Mouse (Mus musculus) kidney, postnatal 4 days (tissue): ENCODE measurements around the gene Ldb1.
A peak's percentile ranks its signal among the peaks of the same experiment; 100 is the strongest.

Experiments
- DNase-seq, 2 experiments: peaks; one replicate each; pipeline ENCODE4 v3.0.0; 2021; ENCODE audit warnings: mixed read lengths in 2 of 2

Gene Ldb1

GRCm38 (mm10) chr19:46026567-46026966, 18.4 kb downstream of the Ldb1 start:
- DNase-seq, result no peak

- DNase-seq, result peak in 1 of 2 experiments; percentile 44
Observed at GRCm38 (mm10) chr19:46024959-46025358, 20.1 kb downstream of the Ldb1 start.

GRCm38 (mm10) chr19:46016023-46016422, 29.0 kb downstream of the Ldb1 start:
- DNase-seq, result no peak

GRCm38 (mm10) chr19:46014572-46015178, 30.3 kb downstream of the Ldb1 start:
- peak; percentile 94 to 95 for DNase-seq

- DNase-seq, result no peak
Observed at GRCm38 (mm10) chr19:46005680-46006079, 39.3 kb downstream of the Ldb1 start.

- DNase-seq, result no peak
Observed at GRCm38 (mm10) chr19:46004814-46005466, 40.1 kb downstream of the Ldb1 start.

GRCm38 (mm10) chr19:46003371-46004226, 41.4 kb downstream of the Ldb1 start, which contains the start of gene Hps6:
Hps6 (plus strand) TSS chr19:46003508.
- peak; percentile 86 to 93 for DNase-seq

GRCm38 (mm10) chr19:46002279-46002678, 42.7 kb downstream of the Ldb1 start:
- no peak for DNase-seq

GRCm38 (mm10) chr19:45999378-45999777, 45.6 kb downstream of the Ldb1 start:
- no peak for DNase-seq

- no peak for DNase-seq
Observed at GRCm38 (mm10) chr19:45998694-45999217, 46.3 kb downstream of the Ldb1 start.

- DNase-seq, result peak; percentile 94 to 97
Observed at GRCm38 (mm10) chr19:45997785-45998693, 47.0 kb downstream of the Ldb1 start, which contains the start of gene Armh3. Armh3 (minus strand) TSS chr19:45998488.

- no peak for DNase-seq
Observed at GRCm38 (mm10) chr19:45997365-45997764, 47.6 kb downstream of the Ldb1 start.

- DNase-seq, result peak in 1 of 2 experiments; percentile 26
Observed at GRCm38 (mm10) chr19:45993981-45994737, 50.9 kb downstream of the Ldb1 start.

GRCm38 (mm10) chr19:45993441-45993840, 51.6 kb downstream of the Ldb1 start:
- peak in 1 of 2 experiments; percentile 44 for DNase-seq

- no peak for DNase-seq
Observed at GRCm38 (mm10) chr19:45991171-45991570, 53.8 kb downstream of the Ldb1 start.

- no peak for DNase-seq
Observed at GRCm38 (mm10) chr19:45988238-45988637, 56.8 kb downstream of the Ldb1 start.

- peak in 1 of 2 experiments; percentile 8 for DNase-seq
Observed at GRCm38 (mm10) chr19:45984379-45984778, 60.6 kb downstream of the Ldb1 start.
